Mouse (Mus musculus) liver, embryonic 14.5 days (tissue): ENCODE data around the gene Ms4a6b.
"Not testable (repeated sequence)": the region's sequence is repeated elsewhere in the genome, so short reads cannot be mapped to it uniquely, and the experiment has no call there.

Experiments
- CTCF ChIP-seq: IDR thresholded peaks from 2 replicates; pipeline ENCODE4 v1.5.1; 2016; ENCODE audit warnings: antibody characterized with exemption, low read depth, control low read depth
- EP300 ChIP-seq: IDR thresholded peaks from 2 replicates; pipeline ENCODE4 v1.6.1; 2016; ENCODE audit warnings: antibody characterized with exemption, low read depth

DNA sequence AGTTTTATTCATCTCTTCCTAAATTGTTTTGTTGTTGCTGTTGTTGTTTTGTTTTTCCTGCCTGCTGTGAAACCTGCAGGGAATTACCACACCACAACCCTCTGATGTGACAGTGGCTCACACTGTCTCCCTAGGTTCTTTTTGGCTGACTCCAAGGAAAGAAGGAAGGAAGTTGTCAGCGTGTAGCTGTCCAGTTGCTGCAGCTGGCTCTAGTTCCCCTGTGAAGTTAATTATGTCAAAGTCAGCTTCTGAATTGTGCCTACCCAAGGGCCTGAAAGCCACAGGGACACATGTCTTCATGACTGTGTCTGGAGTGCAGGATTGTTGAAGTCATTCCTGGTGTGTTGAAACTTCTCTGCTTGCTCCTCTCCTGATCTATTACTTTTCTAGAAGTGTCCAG, 1.1 kb downstream of the Ms4a6b start:
- not testable (repeated sequence) for TF ChIP-seq CTCF, EP300
